Mouse (Mus musculus): Measurements from ENCODE around the gene Ptpn4.

The Ptpn4 gene

DNA sequence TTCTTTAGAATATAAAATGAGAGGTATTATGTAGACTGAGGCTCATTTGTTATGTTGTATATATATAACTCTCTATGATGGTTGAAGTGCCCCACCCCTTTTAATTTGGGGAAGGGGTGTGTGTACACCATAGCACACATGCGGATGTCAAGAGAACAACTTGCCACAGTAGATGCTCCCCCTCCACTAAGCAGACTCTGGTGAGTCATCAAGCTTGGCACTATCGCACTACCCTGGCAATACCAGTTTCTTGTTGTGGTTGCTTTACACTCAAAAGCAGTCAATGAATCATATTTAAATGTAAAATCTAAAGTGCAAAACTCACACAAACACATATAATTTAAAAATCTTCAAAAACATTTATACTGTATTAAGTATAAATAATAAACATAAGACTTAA is 31.4 kb downstream of the Ptpn4 start:
- DNase-seq (ENCODE audit: low read depth, low spot score), result no peak

DNA sequence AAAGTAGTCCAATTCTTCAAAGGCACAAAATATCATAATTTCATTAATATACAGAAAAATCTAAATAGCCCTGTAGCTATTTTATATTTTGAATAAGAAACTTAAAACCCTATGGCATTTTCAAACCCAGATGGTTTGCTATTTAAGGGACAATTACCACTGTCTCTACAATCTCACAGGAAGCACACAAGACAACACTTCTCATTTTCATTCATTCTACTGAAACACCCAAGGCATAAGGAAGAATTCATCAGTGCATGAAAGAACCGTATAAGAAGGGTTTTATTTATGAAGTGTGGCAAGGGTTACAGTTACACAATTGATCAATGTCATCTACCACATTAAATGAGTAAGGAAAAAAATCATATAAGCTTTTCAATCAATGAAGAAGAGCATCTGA is 32.8 kb downstream of the Ptpn4 start:
- no peak for DNase-seq (ENCODE audit: low read depth, low spot score)

DNA sequence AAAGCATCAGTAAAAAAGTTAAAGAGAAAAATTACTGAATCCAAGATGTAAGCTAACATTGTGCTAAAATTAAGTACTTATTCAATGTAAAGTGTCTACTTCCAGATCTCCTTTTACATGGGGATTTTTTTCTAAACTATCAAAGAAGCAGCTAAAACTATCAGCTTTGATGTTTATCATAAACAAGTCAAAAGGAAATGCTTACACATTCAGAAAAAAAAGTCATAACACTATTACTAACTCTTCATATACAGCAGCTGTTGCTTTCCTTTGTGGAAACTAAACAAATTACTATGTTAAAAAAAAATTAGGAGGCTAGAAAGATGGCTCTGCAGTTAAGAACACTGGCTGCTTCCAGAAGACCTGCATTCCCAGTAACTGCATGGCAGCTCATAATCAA is 42.2 kb downstream of the Ptpn4 start:
- no peak for DNase-seq (ENCODE audit: low read depth, low spot score)

DNA sequence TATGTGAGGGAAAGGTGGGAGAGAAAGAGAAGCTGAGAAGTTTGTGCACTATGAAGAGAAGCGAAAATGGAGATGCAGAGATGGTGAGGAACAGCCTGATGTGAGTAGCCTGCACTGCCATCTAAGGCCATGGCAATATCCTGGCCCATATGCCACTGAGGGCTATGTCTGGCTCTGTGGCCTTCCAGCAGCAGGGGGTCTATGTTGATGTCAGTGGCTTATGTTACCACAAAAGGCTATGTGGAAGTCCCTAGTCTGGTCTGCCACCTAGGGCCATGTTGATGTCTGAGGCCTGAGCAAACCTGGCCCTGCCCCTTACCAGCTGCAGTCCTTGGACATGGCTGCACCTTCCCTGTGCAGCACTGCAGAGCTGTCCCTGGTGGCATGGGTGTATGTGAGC is 43.1 kb downstream of the Ptpn4 start:
- no peak for DNase-seq (ENCODE audit: low read depth, low spot score)

DNA sequence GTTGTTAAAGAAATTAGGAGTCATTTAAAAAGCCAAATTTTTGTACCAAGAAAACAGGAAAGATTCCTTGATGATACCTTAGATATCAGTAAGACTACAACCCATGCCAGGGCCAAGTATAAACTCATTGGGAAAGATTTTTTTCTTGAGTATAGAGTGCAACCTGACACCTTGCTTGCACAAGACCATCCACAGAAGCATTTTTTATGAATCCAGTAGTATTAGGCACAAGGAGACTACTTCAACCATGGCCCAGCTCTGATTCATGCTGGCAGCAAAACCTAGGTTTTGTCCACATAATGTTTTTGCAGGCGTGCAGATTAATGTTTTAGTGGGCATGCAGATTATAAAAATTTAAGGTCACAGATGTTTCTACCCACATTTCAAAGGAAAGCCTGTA is 46.8 kb downstream of the Ptpn4 start:
- DNase-seq (ENCODE audit: low read depth, low spot score), result no peak

DNA sequence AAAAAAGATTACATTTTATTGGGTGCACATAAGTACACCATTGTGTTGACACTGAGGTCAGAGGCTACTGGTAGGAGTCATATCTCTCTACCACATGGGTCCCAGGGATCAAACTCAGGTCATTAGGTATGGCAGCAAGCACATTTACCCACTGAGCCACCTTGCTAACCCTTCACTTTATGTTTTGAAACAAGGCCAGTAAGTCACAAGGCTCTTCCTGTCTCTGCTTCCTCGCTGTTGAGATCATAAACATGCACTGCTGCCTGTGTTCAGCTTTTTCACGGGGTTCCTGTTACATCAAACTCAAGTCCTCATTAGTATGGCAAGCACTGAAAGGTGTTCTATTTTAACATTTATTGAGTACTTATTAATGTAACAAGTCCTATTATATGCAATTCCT is 61.5 kb downstream of the Ptpn4 start:
- DNase-seq (ENCODE audit: low read depth, low spot score), result no peak

DNA sequence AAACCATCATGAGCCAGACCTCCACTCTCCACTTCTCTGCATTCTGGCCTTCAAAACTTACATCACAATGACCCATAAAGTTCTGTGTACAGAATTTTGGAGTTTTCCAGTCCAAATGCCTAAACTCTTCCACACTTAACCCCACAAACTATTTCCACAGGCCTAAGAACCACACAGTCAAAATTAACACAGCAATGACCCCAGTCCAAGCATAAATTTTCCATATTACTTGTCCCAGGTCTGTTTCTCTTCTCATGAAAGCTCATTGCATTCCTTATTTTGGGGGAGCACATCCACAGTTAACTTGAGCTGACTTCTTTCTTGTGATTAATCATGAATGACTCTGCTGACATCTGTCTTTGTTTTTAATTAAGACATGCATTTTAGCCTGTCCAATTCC is 101.7 kb downstream of the Ptpn4 start:
- no peak for DNase-seq (ENCODE audit: low read depth, low spot score)

DNA sequence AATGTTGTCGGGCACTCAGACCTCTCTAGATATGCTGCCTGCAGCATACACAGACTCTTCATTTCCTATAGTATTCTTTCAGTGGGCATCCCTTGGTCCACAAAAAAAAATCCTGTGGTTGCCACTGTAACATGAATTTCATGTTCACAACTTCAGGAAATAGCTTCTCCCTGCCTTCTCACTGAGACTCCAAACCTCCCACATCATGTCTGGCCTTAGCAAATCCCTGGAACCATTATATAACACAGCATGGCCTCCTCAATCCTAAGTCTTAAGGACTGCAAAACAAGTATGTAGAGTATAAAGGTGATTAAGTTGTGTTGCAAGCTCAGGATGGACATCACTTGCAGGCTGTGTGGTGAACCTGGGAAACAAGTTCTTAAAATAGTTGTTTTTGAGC is 102.6 kb downstream of the Ptpn4 start:
- DNase-seq (ENCODE audit: low read depth, low spot score), result no peak

DNA sequence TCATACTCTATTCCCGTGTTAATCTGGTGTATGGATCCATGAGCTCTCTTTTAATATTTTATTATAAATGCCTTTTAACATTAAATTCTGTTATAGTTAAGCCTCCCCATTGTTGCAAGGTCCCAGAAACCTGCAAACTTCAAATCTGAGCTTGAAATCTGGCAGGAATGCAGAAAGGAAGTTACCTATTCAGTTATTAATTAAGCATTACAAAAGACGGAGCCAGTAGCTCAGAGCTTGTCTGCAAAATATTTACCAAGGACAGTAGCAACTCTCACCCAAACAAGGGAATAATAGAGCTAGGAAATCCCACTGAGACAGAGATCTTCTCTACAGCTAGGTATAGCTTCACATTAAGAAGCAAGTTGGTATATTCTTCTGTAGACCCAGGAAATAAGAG is 106.2 kb downstream of the Ptpn4 start:
- DNase-seq (ENCODE audit: low read depth, low spot score), result no peak

DNA sequence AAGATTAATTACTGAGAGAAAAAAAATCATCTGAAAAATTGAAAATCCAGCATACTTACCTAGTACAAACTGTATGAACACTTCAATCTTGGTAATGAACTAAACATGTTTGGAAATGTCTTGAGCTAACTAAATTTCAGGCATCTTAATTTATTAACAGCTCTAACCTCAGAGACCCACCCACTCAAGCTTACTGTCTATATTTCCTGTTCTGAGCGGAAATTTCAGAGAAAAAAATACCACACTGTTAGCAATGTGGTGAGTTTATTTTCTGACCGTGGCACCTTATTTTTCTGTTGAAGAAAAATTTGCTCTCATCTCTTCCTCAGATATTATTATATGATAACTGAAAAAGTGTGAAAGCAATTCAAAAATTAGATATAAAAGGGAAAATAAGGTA is 124.4 kb downstream of the Ptpn4 start:
- no peak for DNase-seq (ENCODE audit: low read depth, low spot score)

DNA sequence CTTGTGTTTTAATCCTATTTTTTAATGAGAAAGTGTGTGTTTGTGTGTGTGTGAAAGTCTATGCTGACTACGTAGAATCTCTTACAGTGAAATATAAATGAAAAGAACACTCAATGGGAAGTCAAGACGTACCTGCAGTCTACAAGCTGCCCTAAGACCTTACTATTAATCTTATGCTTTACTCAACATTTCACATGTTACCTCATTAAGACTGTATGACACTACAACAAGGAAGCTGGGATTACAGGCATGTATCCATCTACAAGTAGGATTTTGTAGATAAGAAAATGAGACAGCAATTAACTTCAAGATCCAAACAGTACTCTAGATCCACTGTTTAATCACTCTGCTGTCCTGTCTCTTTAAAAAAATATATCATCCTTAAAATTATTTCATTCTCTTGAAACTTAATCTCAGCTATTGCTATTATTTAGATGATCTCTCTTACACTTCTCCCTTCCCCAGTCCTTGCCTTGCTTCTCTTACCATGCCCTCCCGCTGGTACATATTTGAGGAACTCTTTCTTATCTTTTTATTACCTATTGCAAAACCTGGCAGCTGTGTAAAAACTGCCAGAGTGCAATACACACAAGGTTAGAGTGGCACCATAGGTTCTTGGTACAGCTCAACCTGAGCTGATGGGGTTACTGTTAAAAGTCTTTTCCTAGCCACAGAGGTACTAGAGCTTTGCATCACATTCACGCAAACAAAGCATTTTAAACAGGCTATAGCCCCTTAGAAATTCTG is 130.8 kb downstream of the Ptpn4 start:
- DNase-seq (ENCODE audit: low read depth, low spot score), result no peak

DNA sequence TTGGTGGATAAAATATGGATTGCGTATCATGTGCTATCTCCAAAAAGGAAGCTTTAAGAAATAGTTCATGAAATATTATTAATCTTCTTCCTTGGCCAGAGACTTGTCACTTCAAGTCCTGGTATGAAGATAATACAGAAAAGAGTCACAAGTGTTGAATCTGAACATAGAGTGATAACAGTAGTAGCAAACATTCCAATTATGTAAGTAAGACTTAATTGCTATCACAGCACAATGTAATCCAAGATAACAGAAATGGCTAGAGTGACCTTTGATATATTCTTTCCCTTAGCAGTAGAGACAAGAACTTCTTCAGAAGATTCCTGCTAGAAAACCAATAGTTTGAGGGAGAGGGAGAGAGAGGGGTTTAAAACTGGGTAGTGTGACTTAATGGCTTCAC is 140.6 kb downstream of the Ptpn4 start:
- DNase-seq (ENCODE audit: low read depth, low spot score), result no peak

DNA sequence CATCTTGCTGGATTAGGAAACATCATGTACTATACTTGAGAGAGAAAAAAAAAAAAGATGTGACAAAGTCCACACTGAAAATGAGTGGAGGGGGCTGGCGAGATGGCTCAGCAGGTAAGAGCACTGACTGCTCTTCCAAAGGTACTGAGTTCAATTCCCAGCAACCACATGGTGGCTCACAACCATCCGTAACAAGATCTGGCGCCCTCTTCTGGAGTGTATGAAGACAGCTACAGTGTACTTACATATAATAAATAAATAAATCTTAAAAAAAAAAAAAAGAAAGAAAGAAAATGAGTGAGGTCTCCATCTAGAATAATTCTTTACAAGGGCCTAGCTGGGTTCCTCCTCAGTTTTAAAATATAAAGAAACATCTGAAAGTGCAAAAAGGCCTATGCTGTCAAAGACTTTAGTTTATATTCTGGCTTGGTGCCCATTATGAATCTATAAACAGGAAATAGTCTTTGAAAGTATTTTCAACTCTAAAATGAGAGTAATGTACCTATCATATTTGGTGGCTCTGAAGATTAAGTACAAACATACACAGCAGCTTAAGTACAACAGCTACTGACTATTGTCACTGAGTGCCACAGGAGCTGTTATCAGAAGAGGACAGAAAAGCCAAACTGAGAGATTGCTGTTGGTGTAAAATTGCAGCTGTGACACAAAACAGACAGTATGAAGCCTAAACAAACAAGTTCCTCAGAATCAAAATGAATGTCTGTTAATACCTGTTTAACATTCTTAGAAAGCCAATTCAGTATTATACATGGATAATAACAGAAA is 151.4 kb downstream of the Ptpn4 start:
- no peak for DNase-seq (ENCODE audit: low read depth, low spot score)

DNA sequence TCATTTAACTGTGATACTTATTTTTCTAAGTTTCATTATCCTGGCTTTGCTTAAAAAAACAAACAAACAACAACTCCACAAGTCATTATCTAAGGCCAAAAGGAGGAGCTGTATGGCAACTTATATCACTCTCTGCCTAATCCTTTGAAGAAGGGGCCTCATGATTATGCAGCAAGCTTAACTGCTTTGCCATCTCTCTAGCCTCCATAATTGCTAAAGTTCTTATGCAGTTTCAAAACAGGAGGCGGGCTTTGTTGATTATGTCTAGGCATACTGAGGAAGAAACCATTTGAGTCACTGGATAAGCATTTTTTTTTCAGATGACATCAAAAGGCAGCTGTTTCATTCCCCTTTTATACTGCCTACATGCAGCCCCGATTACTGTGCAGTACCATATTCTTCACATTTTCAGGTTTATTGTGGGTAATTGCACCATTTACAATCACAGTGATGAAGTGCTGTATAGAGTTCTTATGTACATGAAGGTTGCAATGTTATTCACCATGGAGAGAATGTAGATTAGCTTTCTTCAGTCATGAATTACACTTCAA is 155.7 kb downstream of the Ptpn4 start:
- no peak for DNase-seq (ENCODE audit: low read depth, low spot score)

DNA sequence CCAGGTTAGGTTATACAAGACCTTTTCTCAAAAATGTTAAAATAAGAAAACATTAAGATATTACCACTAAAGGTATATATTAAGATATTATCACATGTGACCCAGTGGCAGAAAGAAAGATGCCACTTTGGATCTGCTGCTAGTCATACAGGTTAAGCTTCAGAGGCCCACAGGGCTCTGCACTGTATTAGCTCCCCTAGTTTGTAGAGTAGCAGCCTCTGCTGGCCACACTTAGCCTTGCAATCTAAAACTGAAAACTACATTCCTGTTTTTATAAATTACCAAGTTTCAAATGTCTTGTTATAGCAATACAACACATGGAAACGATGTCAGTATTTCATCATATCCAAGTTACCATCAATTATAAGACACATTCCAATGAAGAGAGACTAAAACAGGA is 162.4 kb downstream of the Ptpn4 start:
- DNase-seq (ENCODE audit: low read depth, low spot score), result peak; percentile 49

DNA sequence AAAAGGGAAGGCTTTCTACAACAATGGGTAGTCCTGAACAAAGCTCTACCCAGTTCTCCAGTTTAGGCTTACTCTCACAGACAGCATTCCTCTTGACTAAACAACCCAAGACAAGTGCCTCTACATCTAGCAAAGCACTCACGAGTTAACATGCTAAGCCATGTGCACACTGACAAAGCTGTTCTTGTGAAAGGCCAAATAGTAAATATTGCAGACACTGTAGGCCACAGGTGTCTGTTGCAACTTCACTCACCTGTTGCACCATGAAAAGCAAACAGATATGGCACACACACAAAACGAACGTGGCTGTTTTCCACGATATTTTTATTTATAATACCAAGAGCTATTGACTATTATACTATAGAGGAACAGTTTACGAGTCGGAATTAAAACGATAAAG is 170.5 kb downstream of the Ptpn4 start:
- DNase-seq (ENCODE audit: low read depth, low spot score), result no peak

DNA sequence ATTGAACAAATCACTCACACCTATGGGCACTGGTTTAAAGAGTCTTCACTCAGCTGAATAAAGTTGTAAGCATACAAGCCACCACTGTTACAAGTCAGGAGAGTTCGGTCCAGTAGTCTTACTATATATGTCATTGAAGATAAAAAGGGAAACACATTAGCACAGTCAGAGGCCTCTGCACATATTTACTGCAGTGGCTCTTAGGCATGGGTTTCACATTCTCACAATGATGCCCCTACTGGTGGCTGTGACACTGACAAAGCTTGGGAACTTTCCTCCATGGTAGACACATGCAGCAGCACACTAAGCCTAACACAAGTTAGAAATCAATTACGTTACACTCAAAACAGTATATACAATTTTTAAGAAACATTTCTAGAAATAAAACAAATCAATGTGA is 183.1 kb downstream of the Ptpn4 start:
- peak; percentile 49 for DNase-seq (ENCODE audit: low read depth, low spot score)

DNA sequence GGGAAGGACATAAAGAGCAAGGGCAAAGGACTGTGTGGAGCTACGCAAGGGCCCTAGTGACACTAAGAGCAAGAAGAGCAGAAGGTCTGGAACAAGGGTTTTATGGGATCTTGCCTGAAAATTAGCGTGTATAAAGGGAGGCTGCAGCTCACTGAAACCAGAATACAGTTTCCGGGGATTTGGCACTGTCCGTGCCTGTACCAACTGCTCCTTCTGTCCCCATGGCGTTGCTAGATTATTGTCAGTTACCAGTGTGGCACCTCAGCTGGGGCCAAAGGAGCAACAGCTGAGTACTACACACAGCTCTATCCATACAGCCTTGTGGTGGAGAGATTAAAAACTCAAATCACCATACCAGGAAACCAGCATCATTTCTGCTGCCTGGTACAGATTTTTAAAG is 187.0 kb downstream of the Ptpn4 start:
- no peak for DNase-seq (ENCODE audit: low read depth, low spot score)

DNA sequence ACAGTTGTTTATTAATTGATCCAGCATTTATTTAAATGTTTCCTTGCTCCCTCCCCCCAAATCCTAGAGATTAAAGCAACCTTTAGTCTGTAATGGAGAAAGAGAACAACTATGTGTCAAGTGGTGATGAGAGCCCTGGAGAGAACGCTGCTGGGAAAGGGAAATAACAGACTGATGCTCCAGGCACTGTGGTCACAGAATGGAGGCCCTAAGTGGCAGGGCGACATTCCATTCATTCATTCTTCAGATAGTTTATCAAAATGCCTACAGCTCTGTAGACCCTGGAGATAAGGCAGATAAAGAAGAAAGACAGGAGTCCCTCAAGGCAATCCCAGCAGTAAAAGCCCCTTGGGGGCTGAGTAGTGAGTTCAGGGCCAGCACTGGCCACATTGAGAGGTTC is 187.8 kb downstream of the Ptpn4 start:
- DNase-seq (ENCODE audit: low read depth, low spot score), result no peak

DNA sequence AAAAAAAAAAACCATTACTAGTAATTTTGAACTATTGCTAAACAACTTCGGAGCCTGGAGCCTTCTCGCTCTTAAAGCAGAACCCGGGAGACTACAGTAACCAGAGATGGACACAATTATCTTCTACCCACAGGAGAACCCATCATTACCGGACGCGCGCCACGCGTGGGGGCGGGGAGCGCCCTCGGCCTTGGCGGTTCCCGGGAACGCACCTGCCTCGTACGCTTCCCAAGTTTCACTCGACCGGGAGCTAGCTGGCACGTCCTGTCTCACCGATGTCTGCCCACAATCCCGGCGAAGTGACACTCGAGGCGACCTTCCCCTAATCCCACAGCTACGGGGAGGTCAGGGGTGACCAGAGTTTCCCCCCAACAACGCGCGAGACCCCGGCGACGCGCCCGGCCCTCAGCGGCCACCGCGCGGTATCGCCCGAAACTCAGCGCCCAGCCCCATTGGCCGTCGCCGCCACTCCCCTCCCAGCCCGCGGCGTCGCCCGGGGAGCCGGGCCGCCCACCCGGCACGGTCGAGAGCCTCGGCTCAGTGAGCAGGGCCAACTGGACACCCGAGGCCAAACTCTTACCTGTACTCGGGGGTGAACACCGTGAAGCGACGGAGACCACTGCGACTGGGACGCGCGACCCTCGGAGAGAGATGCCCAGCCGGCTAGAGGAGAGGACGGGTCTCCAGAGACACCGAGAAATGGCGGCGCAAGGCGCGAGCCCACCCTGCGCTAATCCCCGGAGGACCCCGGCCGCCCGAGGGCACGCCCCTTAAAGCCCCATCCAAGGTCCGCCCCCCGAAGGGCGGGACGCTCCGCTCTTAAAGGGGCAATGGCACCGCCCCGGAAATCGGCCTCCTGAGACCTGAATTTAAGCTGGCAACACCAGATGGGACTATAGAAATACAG is 189.0 kb downstream of the Ptpn4 start, which contains the start of gene Epb41l5:
TSS of gene Epb41l5 (minus strand) at position 796 of the 907 bp plus-strand sequence.
- peak; percentile 95 for DNase-seq (ENCODE audit: low read depth, low spot score)

DNA sequence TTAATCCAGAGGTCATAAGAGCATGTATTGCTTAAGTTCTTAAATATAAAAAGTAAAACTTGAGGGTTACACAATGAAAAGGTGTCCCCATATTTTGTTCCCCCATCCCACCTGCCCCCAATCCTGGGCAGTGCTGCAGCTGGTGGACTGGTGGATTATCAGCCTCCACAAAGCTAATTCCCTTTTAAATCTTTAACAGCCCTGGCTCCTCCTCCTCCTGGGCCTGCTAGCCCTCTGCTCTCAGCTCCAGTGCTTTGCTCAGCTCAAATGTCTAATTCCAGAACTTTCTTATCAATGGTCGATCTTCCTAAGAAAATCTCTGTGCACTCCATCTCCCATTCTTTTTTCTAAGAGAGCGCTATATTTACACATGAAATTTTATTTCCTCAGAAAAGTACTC is 191.1 kb downstream of the Ptpn4 start:
- no peak for DNase-seq (ENCODE audit: low read depth, low spot score)

DNA sequence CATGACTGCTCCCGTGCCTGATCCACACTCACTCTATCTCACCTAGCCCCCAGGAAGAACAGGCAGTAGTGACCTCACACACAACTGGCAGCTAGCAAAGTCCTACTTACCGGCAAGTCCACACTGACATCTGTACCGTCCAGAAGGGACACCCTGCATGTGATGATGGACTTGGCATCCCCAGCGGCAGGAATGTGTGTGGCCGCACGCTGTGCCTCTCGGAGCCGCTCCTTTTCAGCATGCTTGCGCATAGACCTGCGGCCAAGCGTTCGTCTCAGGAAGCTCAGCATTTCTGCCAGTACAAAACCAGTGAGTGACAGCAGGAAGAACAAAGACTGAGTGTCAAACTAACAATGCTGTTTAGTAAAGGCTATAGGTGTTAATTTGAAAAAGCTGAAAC is 195.0 kb downstream of the Ptpn4 start:
- peak; percentile 79 for DNase-seq (ENCODE audit: low read depth, low spot score)
